Mouse (Mus musculus) lung, embryonic 16.5 days (tissue): ENCODE data around the gene Ptar1. TPM values are rescaled to one million over a fixed set of nuclear protein-coding genes. Genes with fewer than 3 reads are reported as not detected.

Source experiments
- ATAC-seq: fragments of 200-750 bp; cut with Nextera tagmentation; 2 replicates; pipeline ENCODE4 v1.8.0; 2017; ENCODE audit warnings: low read depth, mild to moderate bottlenecking, moderate library complexity
- H3K27ac ChIP-seq: fragments of 300-500 bp; sonication (generic); 2 replicates; pipeline ENCODE4 v1.5.1; 2014; ENCODE audit warnings: mild to moderate bottlenecking, control low read depth, low read length
- H3K27me3 ChIP-seq: fragments of 300-500 bp; sonication (generic); 2 replicates; pipeline ENCODE4 v1.6.1; 2014; ENCODE audit warnings: low read depth, low read length, mixed read lengths; ENCODE audit not compliant: control insufficient read depth, insufficient read depth
- H3K36me3 ChIP-seq: fragments of 300-500 bp; sonication (generic); 2 replicates; pipeline ENCODE4 v1.6.1; 2014; ENCODE audit warnings: low read length; ENCODE audit not compliant: control insufficient read depth, insufficient read depth
- H3K4me1 ChIP-seq: fragments of 300-500 bp; sonication (generic); replicated peaks from 2 replicates; pipeline ENCODE4 v1.6.1; 2014; ENCODE audit warnings: low read length, mixed read lengths; ENCODE audit not compliant: control insufficient read depth, insufficient read depth
- H3K4me2 ChIP-seq: fragments of 300-500 bp; sonication (generic); 2 replicates; pipeline ENCODE4 v1.6.1; 2014; ENCODE audit warnings: low read depth, low read length, control low read depth
- H3K4me3 ChIP-seq: fragments of 300-500 bp; sonication (generic); 2 replicates; pipeline ENCODE4 v1.5.1; 2014; ENCODE audit warnings: mild to moderate bottlenecking, low read length, control low read depth
- H3K9ac ChIP-seq: fragments of 300-500 bp; sonication (generic); 2 replicates; pipeline ENCODE4 v1.6.1; 2014; ENCODE audit warnings: low read length, control low read depth
- H3K9me3 ChIP-seq: fragments of 300-500 bp; sonication (generic); 2 replicates; pipeline ENCODE4 v1.6.1; 2016; ENCODE audit warnings: low read length; ENCODE audit not compliant: control insufficient read depth
- WGBS: fragments of 180-500 bp; shearing (Covaris S2); extraction: QIAGEN DNeasy Blood & Tissue Kit; methylation state at CpG from one replicate; pipeline ENCODE4 v1.1.7; 2014; 5-methylcytosine and 5-hydroxymethylcytosine counted together
- polyA plus RNA-seq: library from polyadenylated mRNA; unstranded; fragments of >200 nt; fragmentation: Nextera tagmentation; extraction: Ambion mirVana; gene quantifications from 2 replicates; pipeline ENCODE4 v1.2.1, GENCODE M21; 2015

The Ptar1 gene
- polyA plus RNA-seq, 1 experiment from 2014 or later = 6.2 TPM

GRCm38 (mm10) chr19:23705383-23705782, 18.2 kb downstream of the Ptar1 start:
- H3K4me3 ChIP-seq = no peak overlapping the region
- no peak overlapping the region for H3K9ac ChIP-seq
- WGBS = 88% methylated on average over 5 of the region's 5 CpGs
- H3K4me2 ChIP-seq = no peak overlapping the region
- H3K36me3 ChIP-seq = peaks cover 27% of the 10 kb centered on the region
- H3K27me3 ChIP-seq = no peaks in the 10 kb centered on the region
- no peak overlapping the region for H3K27ac ChIP-seq
- ATAC-seq = no peak
- no peaks in the 10 kb centered on the region for H3K4me1 ChIP-seq
- H3K9me3 ChIP-seq = no peaks in the 10 kb centered on the region

DNA sequence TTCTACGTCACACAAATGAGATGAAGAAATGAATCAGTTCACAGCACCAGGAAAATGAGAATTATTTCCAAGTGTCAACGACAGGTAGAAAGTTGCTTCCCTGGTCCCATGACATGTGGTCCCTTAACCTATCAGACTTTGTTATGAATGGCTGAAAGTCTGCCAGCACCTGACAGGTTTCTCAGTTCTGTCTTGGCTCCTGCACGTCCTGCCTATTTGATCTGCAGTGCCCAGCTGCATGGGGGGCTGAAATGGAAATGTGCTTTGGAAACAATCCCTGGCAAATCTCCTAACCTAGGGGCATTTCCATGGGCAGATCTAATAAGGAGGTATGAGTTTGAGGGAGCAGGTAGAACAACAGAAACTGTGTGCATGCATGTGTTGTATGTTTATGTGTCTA, 59.3 kb downstream of the Ptar1 start:
- Histone ChIP-seq H3K36me3 (no peaks in the 10 kb centered on the region), H3K27me3 (no peaks in the 10 kb centered on the region), H3K4me2 (no peak overlapping the region), H3K4me1 (no peaks in the 10 kb centered on the region), H3K27ac (no peak overlapping the region), H3K4me3 (no peak overlapping the region), H3K9ac (no peak overlapping the region), H3K9me3 (no peaks in the 10 kb centered on the region)
- 51% methylated on average over 3 of the region's 3 CpGs for WGBS
- no peak for ATAC-seq

- ATAC-seq = no peak
- H3K4me2 ChIP-seq = peak overlapping the region; percentile 16; the same call in 1 of the 2 replicates
- H3K4me1 ChIP-seq = peaks cover 8% of the 10 kb centered on the region
- H3K4me3 ChIP-seq = no peak overlapping the region
- H3K27me3 ChIP-seq = peaks cover 15% of the 10 kb centered on the region
- H3K9ac ChIP-seq = no peak overlapping the region
- H3K36me3 ChIP-seq = no peaks in the 10 kb centered on the region
- WGBS = 14% methylated on average over 7 of the region's 7 CpGs
- H3K9me3 ChIP-seq = no peaks in the 10 kb centered on the region
- no peak overlapping the region for H3K27ac ChIP-seq
These were observed 69.8 kb downstream of the Ptar1 start for GRCm38 (mm10) chr19:23757011-23757410.

DNA sequence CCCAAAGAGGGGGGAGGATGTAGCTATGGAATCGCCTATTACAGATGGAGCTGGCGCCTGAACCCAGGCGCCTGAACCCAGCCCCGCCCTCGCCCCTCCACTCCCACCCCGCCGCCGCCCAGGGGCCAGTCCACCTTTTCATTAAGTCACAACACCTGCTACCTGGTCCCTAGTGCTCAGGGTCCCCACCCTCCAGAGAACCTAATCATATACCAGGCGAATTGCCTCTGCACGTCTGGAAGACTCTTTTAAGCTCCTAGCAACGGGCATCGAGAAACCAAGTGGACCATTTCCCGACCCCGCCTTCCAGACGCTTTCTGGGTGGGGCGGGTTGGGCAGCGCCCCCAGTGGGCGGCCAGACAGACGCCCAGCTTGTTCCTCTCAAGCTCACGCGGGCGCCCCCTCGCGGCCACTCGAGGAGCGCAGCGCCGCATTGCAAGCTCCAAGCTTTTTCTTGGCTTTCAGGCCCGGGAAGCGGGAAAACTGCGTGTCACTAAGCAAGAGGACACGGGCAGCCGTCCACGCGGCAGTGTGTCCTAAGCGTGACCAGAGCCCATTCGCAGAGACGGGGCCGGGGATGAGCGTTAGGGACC, 70.8 kb downstream of the Ptar1 start:
- ATAC-seq = peak; percentile 89
- Histone ChIP-seq H3K4me2 (peak overlapping the region; percentile 72), H3K4me1 (peaks cover 8% of the 10 kb centered on the region), H3K27ac (0 out of 2 replicates have a peak overlapping the region, but pooled peaks have one; percentile 10), H3K9ac (peak overlapping the region; percentile 62), H3K9me3 (no peaks in the 10 kb centered on the region), H3K27me3 (peaks cover 15% of the 10 kb centered on the region), H3K36me3 (no peaks in the 10 kb centered on the region), H3K4me3 (peak overlapping the region; percentile 68)
- WGBS = under 1% methylated on average over 40 of the region's 40 CpGs

GRCm38 (mm10) chr19:23758554-23759321, 71.5 kb downstream of the Ptar1 start, which contains the start of gene Apba1:
Apba1 (plus strand) TSS chr19:23758887.
- no peaks in the 10 kb centered on the region for H3K36me3 ChIP-seq
- ATAC-seq = peak; percentile 87
- no peaks in the 10 kb centered on the region for H3K9me3 ChIP-seq
- H3K4me2 ChIP-seq = peak within 1 kb of the TSS; percentile 72
- 0 out of 2 replicates have a peak within 1 kb of the TSS, but pooled peaks have one; percentile 10 for H3K27ac ChIP-seq
- H3K27me3 ChIP-seq = peaks cover 15% of the 10 kb centered on the region
- H3K4me3 ChIP-seq = peak within 1 kb of the TSS; percentile 68
- under 1% methylated on average over 70 of the region's 98 CpGs for WGBS
- H3K4me1 ChIP-seq = peaks cover 8% of the 10 kb centered on the region
- H3K9ac ChIP-seq = peak within 1 kb of the TSS; percentile 62

DNA sequence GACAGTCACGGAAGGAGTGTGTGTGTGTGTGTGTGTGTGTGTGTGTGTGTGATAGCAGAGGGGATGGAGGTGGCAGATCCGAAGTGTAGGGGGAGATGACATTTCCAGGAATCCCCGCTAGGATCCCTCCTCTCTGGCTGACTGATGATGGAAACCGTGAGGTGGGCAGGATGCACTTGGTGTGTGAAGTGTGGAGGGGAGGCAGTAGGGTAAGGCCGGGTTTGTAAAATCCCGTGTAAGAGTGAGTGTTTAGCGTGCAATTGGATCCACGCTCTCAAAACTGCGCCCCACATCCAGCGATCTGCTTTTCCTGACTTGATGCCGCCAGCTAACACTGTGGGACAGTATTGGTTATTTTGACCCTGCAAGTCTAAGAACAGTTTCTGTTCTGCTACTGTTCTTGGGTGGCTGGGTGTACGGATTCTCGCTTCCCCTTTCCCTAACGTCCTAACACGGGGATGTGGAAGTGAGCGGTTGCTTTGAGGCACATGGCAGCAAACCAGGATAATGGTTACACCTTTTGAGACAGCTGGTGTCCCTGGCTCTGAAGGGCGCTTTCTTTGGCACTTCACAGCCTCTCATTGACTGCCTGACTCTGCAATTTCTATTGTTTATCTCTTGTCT, 72.2 kb downstream of the Ptar1 start:
- ATAC-seq = no peak
- Histone ChIP-seq H3K9ac (peak overlapping the region; percentile 62), H3K36me3 (no peaks in the 10 kb centered on the region), H3K4me1 (peaks cover 8% of the 10 kb centered on the region), H3K9me3 (no peaks in the 10 kb centered on the region), H3K27me3 (peaks cover 15% of the 10 kb centered on the region), H3K4me3 (peak overlapping the region; percentile 68), H3K27ac (no peak overlapping the region), H3K4me2 (peak overlapping the region; percentile 72)
- WGBS = under 1% methylated on average over 17 of the region's 17 CpGs

DNA sequence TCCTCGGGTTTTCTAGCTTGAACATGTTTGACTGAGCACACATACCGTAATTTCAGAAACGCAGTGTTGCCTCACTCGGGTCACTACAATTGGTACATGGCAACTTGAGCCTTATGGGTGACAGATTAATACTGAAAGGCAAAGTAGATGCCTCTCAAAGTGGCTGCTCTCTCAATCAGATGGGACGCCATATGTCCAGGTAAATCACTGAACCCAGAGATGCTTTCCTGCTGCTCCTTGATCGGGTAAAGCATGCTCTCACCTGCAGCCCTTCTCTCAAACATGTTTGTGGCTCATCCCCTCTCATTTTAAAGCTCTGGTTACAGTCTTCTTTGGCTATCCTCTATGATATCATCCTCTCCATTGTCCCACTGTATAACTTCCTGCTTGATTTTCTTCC, 76.1 kb downstream of the Ptar1 start:
- no peaks in the 10 kb centered on the region for H3K9me3 ChIP-seq
- no peak for ATAC-seq
- no peak overlapping the region for H3K4me2 ChIP-seq
- WGBS = 78% methylated on average over 6 of the region's 6 CpGs
- H3K9ac ChIP-seq = no peak overlapping the region
- H3K4me1 ChIP-seq = peaks cover 4% of the 10 kb centered on the region
- no peaks in the 10 kb centered on the region for H3K36me3 ChIP-seq
- peaks cover 15% of the 10 kb centered on the region for H3K27me3 ChIP-seq
- no peak overlapping the region for H3K4me3 ChIP-seq
- H3K27ac ChIP-seq = no peak overlapping the region

DNA sequence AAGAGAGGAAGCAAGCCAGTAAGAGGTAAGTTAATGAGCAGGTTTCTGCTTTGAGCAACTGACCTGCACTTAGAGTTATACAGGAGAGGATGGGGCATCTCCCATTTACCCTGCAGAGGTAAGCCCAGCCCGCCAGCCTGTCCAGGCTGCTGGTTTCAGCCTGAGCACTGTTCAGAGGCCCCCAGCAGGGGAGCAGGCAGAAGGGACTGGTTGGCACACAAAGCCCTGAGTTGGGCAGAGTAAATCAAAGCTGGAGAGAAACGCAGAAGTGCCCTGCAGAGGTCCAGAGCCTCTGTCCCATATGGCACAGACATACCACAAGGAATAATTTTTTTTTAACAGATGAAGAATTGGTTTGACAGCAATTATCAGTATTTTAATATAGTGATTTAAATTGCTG, 76.8 kb downstream of the Ptar1 start:
- no peak overlapping the region for H3K4me3 ChIP-seq
- no peak for ATAC-seq
- no peak overlapping the region for H3K27ac ChIP-seq
- H3K4me2 ChIP-seq = no peak overlapping the region
- no peaks in the 10 kb centered on the region for H3K9me3 ChIP-seq
- no peaks in the 10 kb centered on the region for H3K36me3 ChIP-seq
- H3K27me3 ChIP-seq = peaks cover 15% of the 10 kb centered on the region
- 65% methylated on average over 2 of the region's 2 CpGs for WGBS
- H3K9ac ChIP-seq = no peak overlapping the region
- H3K4me1 ChIP-seq = peaks cover 4% of the 10 kb centered on the region

- H3K27ac ChIP-seq = no peak overlapping the region
- H3K27me3 ChIP-seq = no peaks in the 10 kb centered on the region
- no peak overlapping the region for H3K4me2 ChIP-seq
- no peak overlapping the region for H3K9ac ChIP-seq
- no peaks in the 10 kb centered on the region for H3K4me1 ChIP-seq
- no peak for ATAC-seq
- no peak overlapping the region for H3K4me3 ChIP-seq
- H3K36me3 ChIP-seq = no peaks in the 10 kb centered on the region
- whole genome bisulfite sequencing = 47% methylated on average over 5 of the region's 5 CpGs
- no peaks in the 10 kb centered on the region for H3K9me3 ChIP-seq
These were observed 81.6 kb downstream of the Ptar1 start for GRCm38 (mm10) chr19:23768864-23769263.
